Mouse (Mus musculus) stomach, embryonic 14.5 days (tissue): ENCODE measurements around the gene Nucb2. TPM values are rescaled to one million over a fixed set of nuclear protein-coding genes. Genes with fewer than 3 reads are reported as not detected.
A peak's percentile ranks its signal among the peaks of the same experiment; 100 is the strongest.

ENCODE experiments used
- ATAC-seq: fragments of 200-750 bp; cut with Nextera tagmentation; 2 replicates; pipeline ENCODE4 v1.8.0; 2017; ENCODE audit warnings: low read depth, moderate TSS enrichment; ENCODE audit not compliant: insufficient number of reproducible peaks, insufficient read depth, low FRiP score
- H3K27ac ChIP-seq: fragments of 300-500 bp; sonication (generic); 2 replicates; pipeline ENCODE4 v1.5.1; 2014; ENCODE audit warnings: mild to moderate bottlenecking, low read length, moderate library complexity, mixed read lengths
- H3K27me3 ChIP-seq: fragments of 300-500 bp; sonication (generic); 2 replicates; pipeline ENCODE4 v1.6.1; 2014; ENCODE audit warnings: low read length, control low read depth, mixed read lengths; ENCODE audit not compliant: control insufficient read depth, insufficient read depth
- H3K36me3 ChIP-seq: fragments of 300-500 bp; sonication (generic); 2 replicates; pipeline ENCODE4 v1.6.1; 2014; ENCODE audit warnings: mild to moderate bottlenecking, control low read depth, low read length, moderate library complexity, mixed read lengths; ENCODE audit not compliant: control insufficient read depth, insufficient read depth
- H3K4me1 ChIP-seq: fragments of 300-500 bp; sonication (generic); 2 replicates; pipeline ENCODE4 v1.6.1; 2014; ENCODE audit warnings: low read length, control low read depth, mixed read lengths; ENCODE audit not compliant: control insufficient read depth, insufficient read depth
- H3K4me2 ChIP-seq: fragments of 300-500 bp; sonication (generic); replicated peaks from 2 replicates; pipeline ENCODE4 v1.6.1; 2014; ENCODE audit warnings: low read depth, low read length, control low read depth
- H3K4me3 ChIP-seq: fragments of 300-500 bp; sonication (generic); 2 replicates; pipeline ENCODE4 v1.5.1; 2014; ENCODE audit warnings: low read depth, low read length, control low read depth
- H3K9ac ChIP-seq: fragments of 300-500 bp; sonication (generic); replicated peaks from 2 replicates; pipeline ENCODE4 v1.6.1; 2014; ENCODE audit warnings: low read depth, mild to moderate bottlenecking, control low read depth, low read length, moderate library complexity, mixed read lengths
- H3K9me3 ChIP-seq: fragments of 300-500 bp; sonication (generic); 2 replicates; pipeline ENCODE4 v1.6.1; 2016; ENCODE audit warnings: low read depth, low read length, control low read depth; ENCODE audit not compliant: control insufficient read depth
- WGBS: fragments of 180-500 bp; shearing (Covaris S2); extraction: QIAGEN DNeasy Blood & Tissue Kit; methylation state at CpG from one replicate; pipeline ENCODE4 v1.1.7; 2014; 5-methylcytosine and 5-hydroxymethylcytosine counted together
- polyA plus RNA-seq: library from polyadenylated mRNA; unstranded; fragments of >200 nt; fragmentation: Nextera tagmentation; extraction: Ambion mirVana; gene quantifications from 2 replicates; pipeline ENCODE4 v1.2.1, GENCODE M21; 2014

Gene Nucb2
- polyA plus RNA-seq, 1 experiment from 2014 or later, result 23.0 TPM

DNA sequence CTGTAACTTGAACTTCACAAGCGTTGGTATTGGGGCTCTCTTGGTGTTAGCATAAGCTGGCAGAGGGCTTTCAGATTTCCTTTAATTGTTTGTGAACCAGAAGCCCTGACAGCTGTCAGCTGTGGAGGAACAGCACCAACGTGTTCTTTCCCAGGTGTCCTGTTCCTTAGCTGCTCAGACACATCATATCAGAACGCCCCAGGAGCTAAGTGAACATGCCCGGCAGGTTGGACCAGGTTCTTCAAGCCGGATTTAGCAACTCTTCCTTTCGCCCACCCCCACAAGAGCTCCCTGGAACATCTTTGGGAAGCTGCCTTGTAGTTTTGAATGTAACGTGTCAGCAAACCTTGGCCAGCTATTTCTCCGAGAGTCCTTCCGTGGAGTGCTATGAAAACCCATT is 10.4 kb downstream of the Nucb2 start:
- H3K4me1 ChIP-seq, result 0 out of 2 replicates have a peak, but pooled peaks cover 4% of the 10 kb centered on the region
- H3K27ac ChIP-seq, result no peak overlapping the region
- WGBS, result 70% methylated on average over 9 of the region's 9 CpGs

DNA sequence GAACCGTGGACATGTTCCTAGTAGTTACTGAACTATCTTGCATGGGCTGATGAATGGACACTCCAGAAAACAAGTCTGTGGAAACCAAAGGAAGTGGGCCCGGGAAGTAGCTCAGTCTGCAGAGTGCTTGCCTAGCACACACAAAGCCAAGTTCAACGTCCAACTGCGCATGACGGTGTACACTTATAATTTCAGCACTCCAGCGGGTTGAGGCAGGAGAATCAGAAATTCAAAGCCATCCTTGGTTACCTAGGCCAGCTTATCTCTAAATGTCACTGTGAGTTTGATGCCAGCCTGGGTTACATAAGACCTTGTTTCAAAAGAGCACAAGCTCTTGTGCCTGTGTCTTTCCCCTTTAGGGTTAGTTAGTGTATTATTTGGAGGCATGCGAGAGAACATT is 10.9 kb downstream of the Nucb2 start:
- H3K4me2 ChIP-seq, result no peak overlapping the region
- no peaks in the 10 kb centered on the region for H3K36me3 ChIP-seq
- 88% methylated on average over 7 of the region's 7 CpGs for WGBS
- H3K27ac ChIP-seq, result no peak overlapping the region
- no peaks in the 10 kb centered on the region for H3K9me3 ChIP-seq
- no peak overlapping the region for H3K4me3 ChIP-seq
- H3K27me3 ChIP-seq, result no peaks in the 10 kb centered on the region
- ATAC-seq, result no peak
- H3K4me1 ChIP-seq, result 0 out of 2 replicates have a peak, but pooled peaks cover 4% of the 10 kb centered on the region
- H3K9ac ChIP-seq, result no peak overlapping the region

More for the DNA sequence above, 10.4 kb downstream of the Nucb2 start:
- H3K9ac ChIP-seq, result no peak overlapping the region
- H3K27me3 ChIP-seq, result no peaks in the 10 kb centered on the region
- H3K4me3 ChIP-seq, result no peak overlapping the region
- no peak for ATAC-seq
- H3K4me2 ChIP-seq, result no peak overlapping the region
- no peaks in the 10 kb centered on the region for H3K9me3 ChIP-seq
- H3K36me3 ChIP-seq, result no peaks in the 10 kb centered on the region

DNA sequence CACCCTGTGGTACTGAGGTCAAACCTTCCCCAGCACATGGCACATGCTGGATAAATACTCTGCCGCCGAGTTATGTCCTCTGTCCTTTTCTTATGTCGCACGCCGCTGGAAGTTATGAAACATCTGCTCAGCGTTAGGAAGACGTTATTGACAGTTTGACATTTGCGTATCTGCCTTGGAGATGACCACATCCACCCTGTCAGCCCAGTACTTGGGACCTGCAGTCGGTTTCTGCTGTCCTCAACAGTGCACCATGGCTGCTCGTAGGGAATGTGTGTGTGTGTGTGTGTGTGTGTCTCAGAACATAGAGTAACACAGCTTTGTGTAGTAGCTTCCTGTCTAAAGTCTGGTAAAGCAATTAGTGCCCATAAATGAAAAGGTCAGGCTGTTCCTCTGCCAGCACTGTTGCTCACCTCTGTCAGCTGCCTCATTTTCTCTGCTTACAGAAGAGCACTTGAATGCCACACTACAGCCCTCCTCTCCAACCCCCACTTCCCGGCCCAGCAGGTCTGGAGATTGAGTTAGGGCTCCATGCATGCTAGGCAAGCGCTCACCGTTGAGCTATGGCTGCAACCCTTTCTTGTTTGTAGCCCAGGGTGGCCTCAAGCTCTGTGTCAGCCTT is 11.5 kb downstream of the Nucb2 start:
- no peak overlapping the region for H3K27ac ChIP-seq
- H3K4me1 ChIP-seq, result 0 out of 2 replicates have a peak, but pooled peaks cover 4% of the 10 kb centered on the region
- H3K9ac ChIP-seq, result no peak overlapping the region
- no peak for ATAC-seq
- no peaks in the 10 kb centered on the region for H3K36me3 ChIP-seq
- no peaks in the 10 kb centered on the region for H3K27me3 ChIP-seq
- 70% methylated on average over 13 of the region's 13 CpGs for WGBS
- H3K4me2 ChIP-seq, result no peak overlapping the region
- no peaks in the 10 kb centered on the region for H3K9me3 ChIP-seq
- no peak overlapping the region for H3K4me3 ChIP-seq

DNA sequence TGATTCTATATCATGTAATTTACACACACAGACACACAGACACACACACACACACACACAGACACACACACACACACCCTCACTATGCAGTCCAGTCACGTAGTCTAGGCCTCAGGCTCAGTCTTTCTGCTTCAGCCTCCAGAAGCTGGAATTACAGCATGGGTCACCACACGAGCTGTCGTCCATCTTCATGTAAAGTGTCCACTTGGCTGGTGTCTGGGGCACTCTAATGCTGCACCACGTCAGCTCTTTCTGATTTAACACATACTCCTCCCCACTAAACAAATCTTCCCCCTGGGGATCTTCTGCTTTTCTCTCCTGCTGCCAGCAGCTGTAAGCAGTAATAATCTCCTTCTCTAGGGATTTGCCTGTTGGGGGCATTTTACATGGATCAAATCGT is 13.1 kb downstream of the Nucb2 start:
- H3K36me3 ChIP-seq, result no peaks in the 10 kb centered on the region
- H3K9ac ChIP-seq, result no peak overlapping the region
- no peak overlapping the region for H3K4me3 ChIP-seq
- no peaks in the 10 kb centered on the region for H3K9me3 ChIP-seq
- no peak for ATAC-seq
- 57% methylated on average over 5 of the region's 5 CpGs for WGBS
- H3K4me1 ChIP-seq, result 0 out of 2 replicates have a peak, but pooled peaks cover 4% of the 10 kb centered on the region
- H3K4me2 ChIP-seq, result no peak overlapping the region
- H3K27me3 ChIP-seq, result no peaks in the 10 kb centered on the region
- 0 out of 2 replicates have a peak overlapping the region, but pooled peaks have one; percentile 11 for H3K27ac ChIP-seq

DNA sequence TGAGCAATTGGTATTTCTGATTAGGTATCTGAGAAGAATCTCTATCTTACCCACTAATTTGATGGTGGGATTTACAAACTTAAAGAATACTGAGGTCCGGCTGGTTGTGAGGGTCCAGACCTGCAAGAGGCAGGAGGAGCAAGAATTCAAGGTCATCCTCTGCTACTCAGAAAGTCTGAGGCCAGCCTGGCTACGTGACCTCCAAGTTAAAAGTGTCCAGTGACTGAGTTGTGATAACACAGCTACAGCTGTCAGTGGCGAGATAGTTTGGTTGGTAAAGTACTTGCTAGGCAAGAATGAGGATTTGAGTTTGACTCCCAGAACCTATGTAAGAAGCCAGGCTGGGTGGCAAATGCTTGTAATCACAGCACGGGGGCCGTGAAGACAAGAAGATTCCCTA is 14.0 kb downstream of the Nucb2 start:
- Histone ChIP-seq H3K27ac (no peak overlapping the region), H3K36me3 (no peaks in the 10 kb centered on the region; the same call in 1 of the 2 replicates)

DNA sequence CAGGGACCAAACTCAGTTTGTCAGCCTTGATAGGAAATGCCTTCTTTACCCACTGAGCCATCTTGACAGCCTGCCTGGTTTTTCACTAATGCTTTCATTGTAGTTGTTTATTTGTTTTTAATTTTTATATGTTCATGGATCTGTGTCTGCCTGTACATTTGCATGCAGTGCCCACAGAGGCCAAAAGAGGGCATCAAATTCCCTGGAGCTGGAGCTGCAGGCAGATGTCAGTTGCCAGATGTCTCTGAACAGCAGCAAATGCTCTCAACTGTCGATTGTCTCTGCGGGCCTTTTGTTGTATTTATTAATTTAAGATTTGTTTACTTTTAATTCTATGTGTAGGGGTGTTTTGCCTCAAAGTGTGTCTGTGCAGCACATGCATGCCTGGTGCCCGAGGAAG is 15.6 kb downstream of the Nucb2 start:
- no peaks in the 10 kb centered on the region for H3K9me3 ChIP-seq
- WGBS, result 48% methylated on average over 3 of the region's 3 CpGs
- ATAC-seq, result no peak
- no peaks in the 10 kb centered on the region for H3K4me1 ChIP-seq
- H3K36me3 ChIP-seq, result no peaks in the 10 kb centered on the region; the same call in 1 of the 2 replicates
- no peak overlapping the region for H3K9ac ChIP-seq
- H3K27me3 ChIP-seq, result no peaks in the 10 kb centered on the region
- H3K4me2 ChIP-seq, result no peak overlapping the region
- H3K4me3 ChIP-seq, result no peak overlapping the region
- no peak overlapping the region for H3K27ac ChIP-seq

More for the DNA sequence above, 14.0 kb downstream of the Nucb2 start:
- no peak for ATAC-seq
- Histone ChIP-seq H3K9ac (no peak overlapping the region), H3K27me3 (no peaks in the 10 kb centered on the region), H3K4me3 (no peak overlapping the region), H3K4me1 (0 out of 2 replicates have a peak, but pooled peaks cover 4% of the 10 kb centered on the region), H3K9me3 (no peaks in the 10 kb centered on the region), H3K4me2 (no peak overlapping the region)
- WGBS, result 91% methylated on average over 5 of the region's 5 CpGs

DNA sequence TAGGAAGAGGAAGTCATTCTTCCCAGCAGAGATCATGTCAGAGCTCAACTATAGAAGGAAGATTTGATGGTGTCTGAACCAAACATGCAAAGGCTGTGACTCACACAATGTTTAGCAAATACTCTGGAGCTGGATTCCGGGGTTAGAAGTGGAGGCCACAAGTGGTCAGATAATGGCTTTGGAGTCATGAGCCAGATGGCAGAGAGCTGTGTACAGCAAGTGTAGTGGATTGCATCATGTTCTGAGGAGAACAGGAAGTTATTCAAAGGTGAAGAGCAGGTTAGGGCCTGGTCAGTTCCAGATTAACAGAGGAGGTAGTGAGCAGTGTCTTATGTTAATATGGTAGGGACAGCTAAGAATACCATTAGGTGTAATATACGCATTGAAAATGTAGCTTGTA is 20.4 kb downstream of the Nucb2 start:
- ATAC-seq, result no peak
- no peaks in the 10 kb centered on the region for H3K27me3 ChIP-seq

DNA sequence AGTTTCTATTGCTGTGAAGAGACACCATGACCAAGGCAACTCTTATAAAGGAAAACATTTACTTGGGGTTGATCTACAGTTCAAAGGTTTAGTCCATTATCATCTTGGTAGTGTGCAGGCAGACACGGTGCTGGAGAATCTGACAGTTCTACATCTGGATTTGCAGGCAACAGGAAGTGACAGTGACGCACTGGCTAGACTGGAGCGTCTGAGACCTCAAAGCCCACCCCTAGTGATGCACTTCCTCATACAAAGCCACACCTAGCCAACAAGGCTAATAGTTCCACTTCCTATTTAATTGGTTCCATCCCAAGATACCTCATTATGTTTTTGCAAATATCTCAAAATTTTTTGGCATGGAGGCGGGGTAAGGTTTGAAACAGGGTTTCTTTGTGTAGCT is 25.6 kb downstream of the Nucb2 start:
- ATAC-seq, result no peak
- peaks cover 6% of the 10 kb centered on the region for H3K36me3 ChIP-seq

More for the DNA sequence above, 20.4 kb downstream of the Nucb2 start:
- Histone ChIP-seq H3K4me3 (no peak overlapping the region), H3K27ac (no peak overlapping the region), H3K9ac (no peak overlapping the region), H3K36me3 (peaks cover 6% of the 10 kb centered on the region), H3K4me2 (no peak overlapping the region), H3K4me1 (no peaks in the 10 kb centered on the region), H3K9me3 (no peaks in the 10 kb centered on the region)
- 87% methylated on average over 2 of the region's 2 CpGs for WGBS

DNA sequence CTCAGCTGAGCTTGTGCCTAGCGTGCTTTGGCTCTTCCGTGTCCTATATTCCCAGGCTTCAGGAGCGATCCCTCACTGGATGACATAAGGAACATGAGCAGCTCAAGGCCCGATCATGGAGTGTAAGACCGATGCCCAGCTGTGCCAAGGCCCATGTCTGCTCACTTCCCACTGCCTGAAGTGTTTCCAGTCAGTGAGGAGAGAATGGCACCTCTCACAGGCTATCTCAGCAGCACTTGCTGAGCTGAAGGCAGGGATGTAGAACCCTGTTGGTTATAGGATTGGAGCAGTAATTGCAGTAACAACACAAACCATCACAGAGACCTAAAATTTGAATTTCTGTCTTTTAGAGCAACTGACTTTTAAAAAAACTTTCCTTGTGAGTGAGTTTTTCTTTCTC is 26.3 kb downstream of the Nucb2 start:
- WGBS, result 93% methylated on average over 5 of the region's 5 CpGs
- H3K4me1 ChIP-seq, result no peaks in the 10 kb centered on the region
- peaks cover 6% of the 10 kb centered on the region for H3K36me3 ChIP-seq

More for the DNA sequence above, 25.6 kb downstream of the Nucb2 start:
- no peak overlapping the region for H3K27ac ChIP-seq
- WGBS, result 72% methylated on average over 4 of the region's 4 CpGs
- no peak overlapping the region for H3K4me2 ChIP-seq
- H3K4me1 ChIP-seq, result no peaks in the 10 kb centered on the region
- no peaks in the 10 kb centered on the region for H3K9me3 ChIP-seq
- H3K4me3 ChIP-seq, result no peak overlapping the region
- H3K27me3 ChIP-seq, result no peaks in the 10 kb centered on the region
- H3K9ac ChIP-seq, result no peak overlapping the region

More for the DNA sequence above, 26.3 kb downstream of the Nucb2 start:
- Histone ChIP-seq H3K4me3 (no peak overlapping the region), H3K9me3 (no peaks in the 10 kb centered on the region), H3K27ac (no peak overlapping the region), H3K9ac (no peak overlapping the region), H3K27me3 (no peaks in the 10 kb centered on the region), H3K4me2 (no peak overlapping the region)
- no peak for ATAC-seq
